Mouse (Mus musculus): ENCODE measurements around the gene Syt12.

Syt12 gene

GRCm38 (mm10) chr19:4446661-4447420 is 30.4 kb downstream of the Syt12 start:
- DNase-seq (ENCODE audit: low spot score): no peak

GRCm38 (mm10) chr19:4442408-4442807 is 34.8 kb downstream of the Syt12 start:
- DNase-seq (ENCODE audit: low spot score): peak; percentile 86

- DNase-seq (ENCODE audit: low spot score): no peak
These were observed 35.6 kb downstream of the Syt12 start for GRCm38 (mm10) chr19:4441621-4442161.

GRCm38 (mm10) chr19:4441090-4441591 is 36.1 kb downstream of the Syt12 start:
- peak; percentile 75 for DNase-seq (ENCODE audit: low spot score)

- DNase-seq (ENCODE audit: low spot score): peak; percentile 76
These were observed 37.0 kb downstream of the Syt12 start for GRCm38 (mm10) chr19:4440222-4440621.

- DNase-seq (ENCODE audit: low spot score): peak; percentile 85
These were observed 38.0 kb downstream of the Syt12 start, which contains the start of gene Rhod for GRCm38 (mm10) chr19:4439161-4439801. TSS of gene Rhod (minus strand) at chr19:4439432.

GRCm38 (mm10) chr19:4438791-4439160 is 38.5 kb downstream of the Syt12 start:
- no peak for DNase-seq (ENCODE audit: low spot score)

- no peak for DNase-seq (ENCODE audit: low spot score)
These were observed 39.4 kb downstream of the Syt12 start for GRCm38 (mm10) chr19:4437886-4438285.

- DNase-seq (ENCODE audit: low spot score): no peak
These were observed 41.0 kb downstream of the Syt12 start for GRCm38 (mm10) chr19:4436254-4436653.

- no peak for DNase-seq (ENCODE audit: low spot score)
These were observed 42.2 kb downstream of the Syt12 start for GRCm38 (mm10) chr19:4434999-4435398.

- no peak for DNase-seq (ENCODE audit: low spot score)
These were observed 43.5 kb downstream of the Syt12 start for GRCm38 (mm10) chr19:4433756-4434155.

GRCm38 (mm10) chr19:4430091-4430620 is 47.1 kb downstream of the Syt12 start:
- DNase-seq (ENCODE audit: low spot score): no peak

- DNase-seq (ENCODE audit: low spot score): peak; percentile 68
These were observed 51.5 kb downstream of the Syt12 start for GRCm38 (mm10) chr19:4425610-4426366.

- DNase-seq (ENCODE audit: low spot score): no peak
These were observed 54.2 kb downstream of the Syt12 start for GRCm38 (mm10) chr19:4423021-4423420.

- no peak for DNase-seq (ENCODE audit: low spot score)
These were observed 54.7 kb downstream of the Syt12 start for GRCm38 (mm10) chr19:4422581-4422980.

GRCm38 (mm10) chr19:4420153-4420910 is 56.9 kb downstream of the Syt12 start:
- DNase-seq (ENCODE audit: low spot score): no peak

- no peak for DNase-seq (ENCODE audit: low spot score)
These were observed 57.5 kb downstream of the Syt12 start for GRCm38 (mm10) chr19:4419711-4420110.

GRCm38 (mm10) chr19:4417713-4418112 is 59.5 kb downstream of the Syt12 start:
- DNase-seq (ENCODE audit: low spot score): no peak

- peak; percentile 84 for DNase-seq (ENCODE audit: low spot score)
These were observed 60.1 kb downstream of the Syt12 start for GRCm38 (mm10) chr19:4417183-4417582.

GRCm38 (mm10) chr19:4414631-4415030 is 62.6 kb downstream of the Syt12 start:
- DNase-seq (ENCODE audit: low spot score): peak; percentile 9

GRCm38 (mm10) chr19:4409062-4409461 is 68.2 kb downstream of the Syt12 start:
- DNase-seq (ENCODE audit: low spot score): peak; percentile 5

Measured in testis, postnatal 10 days (tissue).